Mouse (Mus musculus) CH12.LX (cell line): ENCODE results near the gene Olfr110. TPM values are rescaled to one million over a fixed set of nuclear protein-coding genes. Genes with fewer than 3 reads are reported as not detected.
"Not testable (repeated sequence)": the region's sequence is repeated elsewhere in the genome, so short reads cannot be mapped to it uniquely, and the experiment has no call there.

Source experiments
- DNase-seq: peaks from one replicate; pipeline ENCODE4 v3.0.0-alpha.2; 2013; ENCODE audit errors: extremely low read depth
- H3K27ac ChIP-seq: 2 replicates; pipeline ENCODE4 v1.5.1; 2012; ENCODE audit warnings: low read depth, mild to moderate bottlenecking, control low read depth, moderate library complexity; ENCODE audit not compliant: insufficient read depth
- H3K27me3 ChIP-seq: replicated peaks from 2 replicates; pipeline ENCODE3; 2012; ENCODE audit warnings: inconsistent platforms
- H3K36me3 ChIP-seq, 2 experiments: replicated peaks in 1 of 2; 2 replicates each; pipeline versions ENCODE3 to v1.6.1; 2012; ENCODE audit warnings: inconsistent platforms in 1 of 2, low read length in 1 of 2, mild to moderate bottlenecking in 1 of 2, mixed read lengths in 1 of 2, moderate library complexity in 1 of 2; ENCODE audit not compliant: control insufficient read depth in 1 of 2, insufficient read depth in 1 of 2
- H3K4me1 ChIP-seq, 2 experiments: 2 replicates each; pipeline ENCODE4 v1.6.1; 2012; ENCODE audit warnings: inconsistent platforms in 1 of 2, moderate library complexity in 1 of 2; ENCODE audit not compliant: insufficient read depth in 2 of 2, control insufficient read depth in 1 of 2
- H3K4me2 ChIP-seq: 2 replicates; pipeline ENCODE4 v1.6.1; 2012; ENCODE audit warnings: low read depth, mild to moderate bottlenecking, control low read depth; ENCODE audit not compliant: poor library complexity, insufficient read depth, severe bottlenecking
- H3K4me3 ChIP-seq, 3 experiments: fragments of 150-350 bp in 1 of 3; sonication (generic) in 1 of 3; replicated peaks in 1 of 3; 2 replicates each; pipeline versions ENCODE3 to v1.5.1; 2011 to 2012; ENCODE audit warnings: low read depth in 2 of 3, low read length in 2 of 3, mild to moderate bottlenecking in 2 of 3, moderate library complexity in 2 of 3, control low read depth in 1 of 3, improper control_type of control experiment in 1 of 3, inconsistent platforms in 1 of 3, mixed read lengths in 1 of 3; ENCODE audit not compliant: poor library complexity in 1 of 3
- H3K79me2 ChIP-seq: replicated peaks from 2 replicates; pipeline ENCODE4 v1.6.1; 2012; ENCODE audit warnings: mild to moderate bottlenecking, moderate library complexity; ENCODE audit not compliant: control insufficient read depth, poor library complexity, insufficient read depth, severe bottlenecking; ENCODE audit errors: extremely low read depth
- H3K9ac ChIP-seq: 2 replicates; pipeline ENCODE4 v1.6.1; 2012; ENCODE audit warnings: low read depth, mild to moderate bottlenecking, control low read depth, moderate library complexity; ENCODE audit not compliant: insufficient read depth
- H3K9me3 ChIP-seq: replicated peaks from 2 replicates; pipeline ENCODE3; 2012; ENCODE audit warnings: low read length, inconsistent platforms, mixed read lengths
- BHLHE40 ChIP-seq: IDR thresholded peaks from 2 replicates; pipeline ENCODE4 v1.6.1; 2011; ENCODE audit warnings: mild to moderate bottlenecking, low read depth, low read length, improper control_type of control experiment
- CHD1 ChIP-seq: IDR thresholded peaks from 2 replicates; pipeline ENCODE4 v1.6.1; 2012; ENCODE audit warnings: low read depth, low read length, improper control_type of control experiment, inconsistent platforms
- CTCF ChIP-seq, 2 experiments: IDR thresholded peaks in 1 of 2; conservative IDR thresholded peaks in 1 of 2; 2 replicates each; pipeline ENCODE4 v1.5.1; 2011 to 2012; ENCODE audit warnings: low read depth in 2 of 2, low read length in 2 of 2, improper control_type of control experiment in 1 of 2, inconsistent platforms in 1 of 2, mild to moderate bottlenecking in 1 of 2, moderate library complexity in 1 of 2
- E2F4 ChIP-seq: IDR thresholded peaks from 2 replicates; pipeline ENCODE4 v1.6.1; 2011; ENCODE audit warnings: low read depth, low read length, improper control_type of control experiment; ENCODE audit not compliant: insufficient replicate concordance
- EP300 ChIP-seq: IDR thresholded peaks from 2 replicates; pipeline ENCODE4 v1.6.1; 2011; ENCODE audit warnings: low read length, improper control_type of control experiment
- JUND ChIP-seq: conservative IDR thresholded peaks from 2 replicates; pipeline ENCODE4 v1.6.1; 2011; ENCODE audit warnings: low read depth, low read length, improper control_type of control experiment
- KAT2A ChIP-seq: IDR thresholded peaks from 2 replicates; pipeline ENCODE4 v1.6.1; 2012; ENCODE audit warnings: low read length, improper control_type of control experiment, inconsistent platforms; ENCODE audit not compliant: insufficient replicate concordance
- MAFK ChIP-seq: IDR thresholded peaks from 2 replicates; pipeline ENCODE4 v1.6.1; 2011; ENCODE audit warnings: low read length, improper control_type of control experiment; ENCODE audit not compliant: insufficient replicate concordance
- MAZ ChIP-seq: IDR thresholded peaks from 2 replicates; pipeline ENCODE4 v1.6.1; 2012; ENCODE audit warnings: low read depth, mild to moderate bottlenecking, inconsistent platforms, low read length, improper control_type of control experiment, moderate library complexity
- MEF2A ChIP-seq: IDR thresholded peaks from 2 replicates; pipeline ENCODE4 v1.6.1; 2014; ENCODE audit warnings: low read depth, mild to moderate bottlenecking, inconsistent platforms, low read length, improper control_type of control experiment, borderline replicate concordance
- MXI1 ChIP-seq: IDR thresholded peaks from 2 replicates; pipeline ENCODE4 v1.6.1; 2011; ENCODE audit warnings: mild to moderate bottlenecking, low read depth, low read length, improper control_type of control experiment
- MYC ChIP-seq: IDR thresholded peaks from 2 replicates; pipeline ENCODE4 v1.6.1; 2011; ENCODE audit warnings: low read depth, mild to moderate bottlenecking, improper control_type of control experiment, low read length
- TCF12 ChIP-seq: IDR thresholded peaks from 2 replicates; pipeline ENCODE4 v1.6.1; 2014; ENCODE audit warnings: low read depth, mild to moderate bottlenecking, inconsistent platforms, low read length, improper control_type of control experiment
- UBTF ChIP-seq: IDR thresholded peaks from 2 replicates; pipeline ENCODE4 v1.6.1; 2012; ENCODE audit warnings: low read depth, mild to moderate bottlenecking, inconsistent platforms, low read length, improper control_type of control experiment, moderate library complexity
- ZKSCAN1 ChIP-seq: IDR thresholded peaks from 2 replicates; pipeline ENCODE4 v1.6.1; 2012; ENCODE audit warnings: low read depth, inconsistent platforms, low read length, improper control_type of control experiment, borderline replicate concordance
- dilution Hi-C: fragments of 300-500 bp; cut with MboI; formaldehyde crosslinking; loops from 2 replicates; pipeline ENCODE4 v1.14.3; 2020; ENCODE audit warnings: low sequenced_read_pairs; ENCODE audit not compliant: extremely low pct_unique_long_range_greater_than_20kb, extremely low pct_ligation_motif_present
- in situ Hi-C: fragments of 300-500 bp; cut with MboI; formaldehyde crosslinking; loops from 3 replicates; pipeline ENCODE4 v1.14.3; 2019; ENCODE audit warnings: low sequenced_read_pairs, low pct_ligation_motif_present, low pct_unique_long_range_greater_than_20kb, mixed read lengths
- polyA plus RNA-seq: library from polyadenylated mRNA; unstranded; fragments of >175 nt; gene quantifications from 2 replicates; pipeline ENCODE4 v1.2.1, GENCODE M21; 2012; ENCODE audit warnings: low read depth; ENCODE audit not compliant: insufficient read length
- total RNA-seq, 2 experiments: library from RNA; depleted of rRNA; stranded (reverse); fragments of 300-350 nt in 1 of 2; fragments of >200 nt in 1 of 2; gene quantifications; 2 replicates each; pipeline ENCODE4 v1.2.3; 2012 to 2014

Olfr110 gene
- total and polyA plus RNA-seq, 3 experiments: not detected

- no peak overlapping the region for H3K4me3 ChIP-seq
- no peak overlapping the region for H3K9ac ChIP-seq
- dilution Hi-C loops: no loop called here
- H3K9me3 ChIP-seq: no peaks in the 10 kb centered on the region
- no peak overlapping the region for H3K4me2 ChIP-seq
- no peaks in the 10 kb centered on the region for H3K4me1 ChIP-seq
- no peak for TF ChIP-seq KAT2A
- TF ChIP-seq ZKSCAN1: no peak
- TF ChIP-seq MYC: no peak
- no peak for TF ChIP-seq TCF12
- TF ChIP-seq MAFK: no peak
- no peak for TF ChIP-seq UBTF
- TF ChIP-seq EP300: no peak
- TF ChIP-seq E2F4: no peak
- TF ChIP-seq CHD1: no peak
- no peak for TF ChIP-seq MAZ
- no peak for TF ChIP-seq JUND
- no peak for TF ChIP-seq MEF2A
- no peak for TF ChIP-seq BHLHE40
- no peak for TF ChIP-seq MXI1
- TF ChIP-seq CTCF (conservative IDR thresholded peaks at IDR 0.05 in 1 of 2, IDR thresholded peaks at IDR 0.05 in 1 of 2; ENCODE audit: low read depth in 2 of 2, low read length in 2 of 2): no peak
- TF ChIP-seq, all 38 proteins: peak for 0
- Histone ChIP-seq H3K27ac (no peak overlapping the region), H3K36me3 (no peaks in the 10 kb centered on the region), H3K27me3 (no peaks in the 10 kb centered on the region), H3K79me2 (no peaks in the 10 kb centered on the region)
- in situ Hi-C loops: no loop called here
- DNase-seq: no peak
Measured at GRCm38 (mm10) chr17:37535173-37535572, 42.9 kb downstream of the Olfr110 start.

DNA sequence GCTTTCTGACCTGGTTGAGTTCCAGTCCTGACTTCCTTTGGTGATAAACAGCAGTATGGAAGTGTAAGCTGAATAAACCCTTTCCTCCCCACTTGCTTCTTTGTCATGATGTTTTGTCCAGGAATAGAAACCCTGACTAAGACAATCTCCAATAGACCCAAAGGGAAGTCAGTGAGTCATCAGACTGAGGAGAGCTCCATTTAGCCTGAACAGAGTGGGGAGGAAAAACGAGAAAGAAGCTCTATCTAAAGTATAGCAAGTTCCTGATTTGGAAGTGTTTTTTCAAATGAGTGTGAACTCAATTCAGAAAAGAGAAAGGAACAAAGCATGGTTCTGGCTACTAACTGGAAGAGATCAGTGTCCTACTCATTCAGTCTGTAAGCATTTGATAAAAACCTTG, 46.1 kb downstream of the Olfr110 start:
- H3K4me2 ChIP-seq, H3K9ac ChIP-seq, H3K4me3 ChIP-seq, dilution Hi-C loops, H3K79me2 ChIP-seq, H3K36me3 ChIP-seq, H3K9me3 ChIP-seq, in situ Hi-C loops, H3K4me1 ChIP-seq, H3K27me3 ChIP-seq, H3K27ac ChIP-seq, DNase-seq: not testable (repeated sequence)
